Mouse (Mus musculus) cerebellum, adult 11 months (tissue): ENCODE data around the gene Eid1.

ENCODE experiments used
- DNase-seq: peaks from one replicate; pipeline ENCODE4 v3.0.0; 2022

The Eid1 gene

GRCm38 (mm10) chr2:125670846-125671245, 2.0 kb upstream of the Eid1 start:
- DNase-seq = no peak

- no peak for DNase-seq
Measured at GRCm38 (mm10) chr2:125672568-125672956, 333 bp upstream of the Eid1 start.

- DNase-seq = no peak
Measured at GRCm38 (mm10) chr2:125681811-125682210, 8.9 kb downstream of the Eid1 start.

- no peak for DNase-seq
Measured at GRCm38 (mm10) chr2:125683895-125684294, 11.0 kb downstream of the Eid1 start.

GRCm38 (mm10) chr2:125684559-125685440, 11.9 kb downstream of the Eid1 start:
- DNase-seq = no peak

GRCm38 (mm10) chr2:125685441-125686150, 12.7 kb downstream of the Eid1 start:
- no peak for DNase-seq

- no peak for DNase-seq
Measured at GRCm38 (mm10) chr2:125692010-125692409, 19.1 kb downstream of the Eid1 start.

- DNase-seq = no peak
Measured at GRCm38 (mm10) chr2:125694798-125695197, 21.9 kb downstream of the Eid1 start.

- no peak for DNase-seq
Measured at GRCm38 (mm10) chr2:125696219-125696618, 23.3 kb downstream of the Eid1 start.

- DNase-seq = no peak
Measured at GRCm38 (mm10) chr2:125701606-125702005, 28.7 kb downstream of the Eid1 start.

GRCm38 (mm10) chr2:125702851-125703250, 30.0 kb downstream of the Eid1 start:
- DNase-seq = no peak

- DNase-seq = no peak
Measured at GRCm38 (mm10) chr2:125704907-125705631, 32.2 kb downstream of the Eid1 start.

- no peak for DNase-seq
Measured at GRCm38 (mm10) chr2:125706510-125706921, 33.6 kb downstream of the Eid1 start.

- no peak for DNase-seq
Measured at GRCm38 (mm10) chr2:125716599-125716998, 43.7 kb downstream of the Eid1 start.

- peak; percentile 17 for DNase-seq
Measured at GRCm38 (mm10) chr2:125723086-125723407, 50.2 kb downstream of the Eid1 start.

- peak; percentile 46 for DNase-seq
Measured at GRCm38 (mm10) chr2:125723408-125724085, 50.7 kb downstream of the Eid1 start.

- DNase-seq = peak; percentile 5
Measured at GRCm38 (mm10) chr2:125724086-125724430, 51.2 kb downstream of the Eid1 start, which contains the start of gene Shc4. Gene Shc4 (minus strand): TSS chr2:125724148.
